Mouse (Mus musculus): ENCODE measurements at regions not wholly inside any gene's neighbourhood (a gene's known extent, or its start where the extent isn't known, plus 50 kb on each side); places are given as distances from the start of the nearest gene placed in this dataset.

DNA sequence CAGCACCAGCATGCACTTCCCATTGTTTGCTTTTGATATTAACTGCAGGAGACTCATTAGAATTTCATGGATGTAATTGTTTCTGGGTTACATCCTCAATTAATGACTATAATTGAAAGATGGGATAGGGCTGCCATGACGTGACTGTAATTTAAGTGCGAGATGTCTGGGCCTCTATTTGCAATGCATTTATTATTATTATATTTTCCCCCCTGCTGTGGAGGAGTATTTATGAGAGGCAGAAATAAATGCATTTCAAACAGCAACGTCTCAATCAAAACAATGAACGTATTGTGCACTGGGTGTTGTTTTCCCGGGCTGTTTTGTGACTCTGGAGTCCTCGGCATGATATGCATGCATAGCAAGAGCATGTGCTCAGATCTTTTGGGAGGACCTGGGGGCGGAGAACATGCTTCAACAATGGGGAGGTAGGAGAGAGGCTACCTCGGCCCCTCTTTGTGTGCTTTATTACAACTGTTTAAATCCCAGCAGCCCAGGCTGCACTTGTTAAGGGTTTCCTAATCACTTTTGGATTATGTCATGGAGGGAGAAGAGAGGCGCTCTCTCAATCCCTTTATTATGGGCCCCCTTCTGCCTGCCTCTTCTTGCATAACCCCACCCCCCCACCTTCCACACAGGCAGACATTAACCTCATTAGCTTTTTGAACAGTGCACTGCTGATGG, 364.2 kb downstream of the Btg1 start:
- no peak overlapping the region for H3K27ac ChIP-seq
- no peak overlapping the region for H3K4me2 ChIP-seq (replicated peaks)
- H3K27me3 ChIP-seq = no peaks in the 10 kb centered on the region
- ATAC-seq (ENCODE audit: low FRiP score, low read depth) = no peak
- no peaks in the 10 kb centered on the region for H3K9me3 ChIP-seq
- peaks cover 9% of the 10 kb centered on the region for H3K4me1 ChIP-seq
- WGBS = 52% methylated on average over 9 of the region's 9 CpGs
- no peak overlapping the region for H3K4me3 ChIP-seq
- H3K36me3 ChIP-seq = no peaks in the 10 kb centered on the region
- no peak overlapping the region for H3K9ac ChIP-seq

DNA sequence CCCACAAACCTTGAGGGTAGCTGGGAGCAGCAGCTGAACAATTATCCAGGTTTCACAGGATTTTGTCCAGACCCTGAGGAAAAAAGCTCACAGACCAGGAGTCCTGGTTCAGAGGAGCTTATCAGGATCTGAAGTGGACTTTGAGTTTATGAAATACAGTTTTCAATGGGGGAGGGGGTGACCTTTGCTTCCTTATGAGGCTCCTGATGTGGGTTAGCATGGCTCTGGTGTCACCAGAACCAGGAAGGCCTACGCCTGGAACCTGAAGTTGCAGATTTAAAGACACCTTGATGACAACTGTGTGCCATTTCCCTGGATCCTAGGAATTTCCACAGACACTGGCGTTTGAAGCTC, 364.7 kb downstream of the Btg1 start:
- 70% methylated on average over 2 of the region's 2 CpGs for WGBS
- no peaks in the 10 kb centered on the region for H3K27me3 ChIP-seq
- ATAC-seq (ENCODE audit: low FRiP score, low read depth) = no peak

DNA sequence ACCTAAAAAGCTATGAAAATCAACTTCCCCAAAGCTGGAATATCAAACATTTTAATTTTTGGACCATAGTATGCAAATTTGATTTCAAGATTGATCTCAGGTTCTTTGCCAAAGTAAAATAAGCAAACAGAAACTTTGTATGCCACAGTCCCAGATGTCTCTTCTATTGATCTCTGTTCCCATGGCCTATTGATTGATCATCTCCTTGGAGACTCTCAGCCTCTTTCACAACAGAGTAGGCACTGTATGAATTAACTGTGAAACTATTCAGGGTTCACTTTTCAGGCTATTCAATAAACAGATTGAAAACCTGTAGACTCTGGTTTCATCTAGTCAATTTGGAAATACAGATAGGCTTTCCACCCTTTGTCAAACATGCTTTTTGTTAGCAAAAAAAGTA, 384.1 kb downstream of the Btg1 start:
- Histone ChIP-seq H3K4me2 (replicated peaks) (no peak overlapping the region), H3K9me3 (no peaks in the 10 kb centered on the region), H3K4me3 (no peak overlapping the region), H3K4me1 (0 out of 2 replicates have a peak, but pooled peaks cover 3% of the 10 kb centered on the region), H3K36me3 (no peaks in the 10 kb centered on the region), H3K27ac (no peak overlapping the region), H3K9ac (no peak overlapping the region), H3K27me3 (no peaks in the 10 kb centered on the region)
- ATAC-seq (ENCODE audit: low FRiP score, low read depth) = no peak

More for the DNA sequence above, 364.7 kb downstream of the Btg1 start:
- Histone ChIP-seq H3K4me1 (peaks cover 9% of the 10 kb centered on the region), H3K9me3 (no peaks in the 10 kb centered on the region), H3K4me2 (replicated peaks) (no peak overlapping the region), H3K27ac (no peak overlapping the region), H3K4me3 (no peak overlapping the region), H3K9ac (no peak overlapping the region), H3K36me3 (no peaks in the 10 kb centered on the region)

DNA sequence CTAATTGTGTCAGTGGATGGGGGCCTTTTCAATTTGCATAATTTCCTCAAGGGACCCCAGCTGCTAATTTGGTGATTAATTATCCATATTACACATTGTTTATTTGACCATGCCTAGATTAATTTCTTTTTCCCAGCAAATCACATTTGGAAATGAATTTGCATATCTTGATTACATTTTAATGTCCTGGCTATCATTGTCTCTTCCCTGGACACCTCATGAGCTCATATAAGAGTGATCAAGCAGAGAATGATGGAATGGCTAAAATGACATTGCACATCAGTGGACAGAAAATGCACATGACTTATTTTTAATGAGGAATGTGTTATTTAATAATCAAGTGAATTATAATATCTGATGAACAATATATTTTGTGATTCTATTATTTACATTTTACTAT, 392.1 kb downstream of the Btg1 start:
- H3K4me3 ChIP-seq = no peak overlapping the region
- no peak overlapping the region for H3K4me2 ChIP-seq (replicated peaks)
- no peaks in the 10 kb centered on the region for H3K36me3 ChIP-seq
- H3K9me3 ChIP-seq = no peaks in the 10 kb centered on the region
- no peak overlapping the region for H3K27ac ChIP-seq
- H3K27me3 ChIP-seq = no peaks in the 10 kb centered on the region
- H3K4me1 ChIP-seq = no peaks in the 10 kb centered on the region
- no peak for ATAC-seq (ENCODE audit: low FRiP score, low read depth)
- H3K9ac ChIP-seq = no peak overlapping the region

DNA sequence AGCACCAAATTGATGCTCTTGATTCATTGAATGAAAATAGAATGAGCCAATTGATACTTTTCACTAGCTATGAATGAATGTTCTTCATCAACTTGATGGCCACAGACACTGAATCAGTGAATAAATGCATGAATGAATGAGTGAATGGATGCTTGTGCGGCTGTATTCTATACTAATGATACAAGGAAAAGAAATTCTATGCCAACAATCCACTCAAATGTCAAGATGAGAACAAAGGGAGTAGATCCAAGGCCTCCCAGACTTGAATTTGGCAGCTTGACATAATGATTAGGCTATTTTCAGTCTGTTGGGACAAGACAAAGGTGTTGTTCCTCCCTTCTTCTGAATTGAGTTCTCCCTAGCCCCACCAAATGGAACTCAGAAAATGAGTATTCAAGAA, 393.1 kb downstream of the Btg1 start:
- H3K9me3 ChIP-seq = no peaks in the 10 kb centered on the region
- WGBS = 93% methylated on average over 1 of the region's 1 CpGs
- H3K27me3 ChIP-seq = no peaks in the 10 kb centered on the region
- H3K27ac ChIP-seq = no peak overlapping the region
- no peak overlapping the region for H3K9ac ChIP-seq
- H3K4me2 ChIP-seq (replicated peaks) = no peak overlapping the region
- no peaks in the 10 kb centered on the region for H3K4me1 ChIP-seq
- no peak for ATAC-seq (ENCODE audit: low FRiP score, low read depth)
- no peak overlapping the region for H3K4me3 ChIP-seq
- H3K36me3 ChIP-seq = no peaks in the 10 kb centered on the region

DNA sequence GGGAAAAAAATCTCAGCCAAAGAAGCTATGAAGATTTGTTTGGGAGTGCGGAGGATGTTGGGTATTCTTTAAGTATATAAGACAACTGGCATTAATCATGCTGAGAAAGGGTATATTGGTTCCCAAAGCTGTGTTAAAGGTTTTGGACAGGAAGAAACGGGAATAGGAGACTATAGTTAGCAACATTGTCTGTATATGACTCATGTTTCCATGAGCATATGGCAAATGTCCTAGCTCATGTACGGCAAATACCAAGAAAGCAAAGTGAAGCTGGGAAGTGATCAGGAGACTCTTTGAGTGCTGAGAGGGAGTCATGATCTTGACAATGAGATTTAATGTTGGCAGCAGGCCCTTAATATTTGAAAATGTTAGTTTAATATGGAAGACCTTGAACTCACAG, 401.8 kb downstream of the Btg1 start:
- Histone ChIP-seq H3K4me1 (no peaks in the 10 kb centered on the region), H3K9me3 (no peaks in the 10 kb centered on the region), H3K4me3 (no peak overlapping the region), H3K4me2 (replicated peaks) (no peak overlapping the region), H3K27ac (no peak overlapping the region), H3K9ac (no peak overlapping the region), H3K27me3 (no peaks in the 10 kb centered on the region), H3K36me3 (no peaks in the 10 kb centered on the region)
- 68% methylated on average over 3 of the region's 3 CpGs for WGBS
- no peak for ATAC-seq (ENCODE audit: low FRiP score, low read depth)

DNA sequence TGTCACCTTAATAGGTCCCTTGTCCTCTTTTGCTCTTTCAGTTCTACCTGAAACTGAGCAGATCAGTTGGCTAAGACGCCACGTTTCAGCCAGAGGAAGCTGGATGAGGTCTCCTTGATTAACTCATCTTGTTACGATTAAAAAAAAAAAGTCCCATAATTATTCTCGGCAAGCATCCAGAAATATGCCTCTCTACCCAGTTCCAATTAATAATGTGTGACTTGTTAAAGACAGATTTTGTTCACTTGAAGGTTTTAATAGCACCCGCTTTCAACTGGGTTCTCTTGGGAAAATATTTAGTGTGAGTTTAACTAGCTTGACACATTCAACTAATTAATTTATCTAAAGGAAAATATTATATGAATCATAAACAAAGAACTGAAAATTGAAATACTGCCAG, 412.0 kb downstream of the Btg1 start:
- no peaks in the 10 kb centered on the region for H3K4me1 ChIP-seq
- H3K9ac ChIP-seq = no peak overlapping the region
- no peak overlapping the region for H3K4me3 ChIP-seq
- no peak for ATAC-seq (ENCODE audit: low FRiP score, low read depth)
- 56% methylated on average over 5 of the region's 5 CpGs for WGBS
- H3K9me3 ChIP-seq = no peaks in the 10 kb centered on the region
- no peaks in the 10 kb centered on the region for H3K36me3 ChIP-seq
- H3K27me3 ChIP-seq = no peaks in the 10 kb centered on the region
- no peak overlapping the region for H3K27ac ChIP-seq
- no peak overlapping the region for H3K4me2 ChIP-seq (replicated peaks)

DNA sequence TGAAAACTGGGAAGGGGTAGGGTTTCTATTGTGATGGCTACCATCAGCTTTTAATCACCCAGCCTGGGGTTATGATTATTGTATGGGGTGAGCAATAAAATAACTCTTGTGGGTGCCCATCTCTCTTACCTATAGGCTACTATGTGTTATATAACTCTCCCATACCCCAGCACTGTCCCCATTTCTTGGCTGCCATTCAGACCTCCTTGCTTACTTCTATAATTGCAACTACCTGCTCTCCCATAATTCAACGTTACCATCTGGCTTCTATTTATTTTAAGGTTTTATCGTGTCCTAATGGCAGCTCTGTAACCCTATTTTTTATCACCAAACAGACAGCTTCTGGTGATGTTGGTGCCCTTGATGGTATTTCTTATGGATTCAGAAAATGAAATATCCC, 414.2 kb downstream of the Btg1 start:
- ATAC-seq (ENCODE audit: low FRiP score, low read depth) = no peak
- WGBS = 41% methylated on average over 2 of the region's 2 CpGs

DNA sequence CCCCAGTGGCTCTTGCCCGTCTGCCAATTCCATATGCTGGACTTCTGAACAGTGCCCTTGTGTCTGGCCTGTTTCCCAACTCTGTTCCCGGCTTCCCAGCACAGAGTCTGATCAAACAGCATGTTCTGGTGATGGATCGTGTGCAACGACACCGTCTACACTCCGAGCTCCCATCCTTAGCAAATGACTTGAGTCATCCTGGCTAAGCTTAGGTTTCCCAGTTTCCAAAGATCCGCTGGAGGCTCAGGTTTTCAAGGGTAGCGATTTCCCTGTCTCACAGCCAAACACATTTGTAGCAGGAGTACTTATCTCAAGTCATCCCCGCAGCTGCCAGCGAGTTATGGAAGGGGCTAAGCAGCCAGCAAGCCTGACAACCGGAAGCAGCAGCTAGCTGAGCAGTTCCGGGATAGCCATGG, 418.6 kb downstream of the Btg1 start:
- Histone ChIP-seq H3K4me2 (replicated peaks) (no peak overlapping the region), H3K4me1 (peaks cover 13% of the 10 kb centered on the region), H3K9me3 (no peaks in the 10 kb centered on the region), H3K36me3 (no peaks in the 10 kb centered on the region), H3K27ac (no peak overlapping the region), H3K9ac (no peak overlapping the region), H3K27me3 (no peaks in the 10 kb centered on the region), H3K4me3 (no peak overlapping the region)
- ATAC-seq (ENCODE audit: low FRiP score, low read depth) = no peak
- WGBS = 71% methylated on average over 12 of the region's 12 CpGs

More for the DNA sequence above, 414.2 kb downstream of the Btg1 start:
- no peaks in the 10 kb centered on the region for H3K9me3 ChIP-seq
- no peak overlapping the region for H3K27ac ChIP-seq
- H3K9ac ChIP-seq = no peak overlapping the region
- H3K27me3 ChIP-seq = no peaks in the 10 kb centered on the region
- no peak overlapping the region for H3K4me3 ChIP-seq
- H3K36me3 ChIP-seq = no peaks in the 10 kb centered on the region
- H3K4me1 ChIP-seq = peaks cover 13% of the 10 kb centered on the region
- H3K4me2 ChIP-seq (replicated peaks) = no peak overlapping the region

DNA sequence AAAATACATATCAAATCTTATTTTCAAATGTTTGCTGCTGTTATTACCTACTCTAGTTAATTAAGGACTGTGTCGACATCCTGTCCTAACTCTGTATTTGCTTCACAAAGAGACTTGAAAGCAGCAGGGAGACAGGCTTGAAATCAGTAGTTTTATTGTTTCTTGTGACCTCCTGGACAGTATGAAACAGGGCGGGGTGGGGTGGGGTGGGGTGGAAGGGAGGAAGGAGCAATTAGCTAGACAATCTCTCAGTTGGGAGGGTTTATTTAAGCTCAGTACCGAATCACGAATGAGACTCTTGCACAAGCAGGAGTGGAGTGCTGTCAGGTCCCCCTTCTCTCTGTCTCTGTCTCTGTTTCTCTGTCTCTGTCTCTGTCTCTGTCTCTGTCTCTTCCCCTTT, 421.2 kb downstream of the Btg1 start:
- Histone ChIP-seq H3K27ac (no peak overlapping the region), H3K36me3 (no peaks in the 10 kb centered on the region), H3K4me1 (peaks cover 13% of the 10 kb centered on the region), H3K4me2 (replicated peaks) (no peak overlapping the region), H3K9me3 (no peaks in the 10 kb centered on the region), H3K27me3 (no peaks in the 10 kb centered on the region), H3K9ac (no peak overlapping the region), H3K4me3 (no peak overlapping the region)
- ATAC-seq (ENCODE audit: low FRiP score, low read depth) = no peak
- WGBS = 39% methylated on average over 4 of the region's 4 CpGs

DNA sequence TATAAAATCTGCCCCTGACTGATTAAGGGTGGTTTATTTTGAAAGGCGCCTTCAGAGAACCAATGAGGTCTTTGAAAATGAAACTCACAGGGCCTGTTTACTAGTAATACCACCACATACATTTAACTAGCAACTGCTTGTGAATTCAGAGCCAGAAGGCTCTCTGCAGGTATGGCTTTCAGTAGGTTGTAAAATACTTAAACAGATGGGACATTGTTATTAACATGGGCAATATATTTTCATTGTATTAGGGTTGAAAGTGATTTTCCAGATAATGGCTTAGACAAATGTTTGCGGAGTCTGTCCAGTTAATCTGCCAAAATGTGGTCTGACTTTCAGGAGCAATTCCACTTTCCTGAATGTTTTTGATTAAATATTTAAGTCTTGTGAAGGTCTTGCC, 430.8 kb downstream of the Btg1 start:
- no peak overlapping the region for H3K27ac ChIP-seq
- WGBS = 24% methylated on average over 2 of the region's 2 CpGs

DNA sequence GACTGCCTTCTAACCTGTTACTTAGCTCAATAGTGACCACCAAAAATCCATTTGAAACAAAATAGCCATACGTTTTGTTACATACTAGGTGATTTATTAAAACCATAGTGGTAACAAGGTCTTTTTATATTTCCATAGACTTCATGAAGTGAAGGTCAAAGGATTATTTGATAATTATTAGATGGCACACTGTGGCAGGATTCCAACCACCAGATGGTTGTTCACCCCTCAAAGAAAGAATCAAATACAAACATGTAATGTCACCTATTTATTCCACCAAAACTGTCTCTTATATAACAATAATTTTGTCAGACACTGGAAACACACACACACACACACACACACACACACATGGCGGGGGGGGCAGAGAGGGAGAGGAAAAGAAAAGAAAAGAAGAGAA, 431.2 kb downstream of the Btg1 start:
- no peak for ATAC-seq (ENCODE audit: low FRiP score, low read depth)
- Histone ChIP-seq H3K27ac (no peak overlapping the region), H3K4me1 (0 out of 2 replicates have a peak, but pooled peaks cover 4% of the 10 kb centered on the region), H3K9me3 (peaks cover 6% of the 10 kb centered on the region), H3K4me2 (replicated peaks) (no peak overlapping the region), H3K9ac (no peak overlapping the region), H3K4me3 (no peak overlapping the region), H3K36me3 (no peaks in the 10 kb centered on the region; the same call in 1 of the 2 replicates), H3K27me3 (no peaks in the 10 kb centered on the region)
- WGBS = 38% methylated on average over 2 of the region's 2 CpGs

More for the DNA sequence above, 430.8 kb downstream of the Btg1 start:
- Histone ChIP-seq H3K4me3 (no peak overlapping the region), H3K4me1 (0 out of 2 replicates have a peak, but pooled peaks cover 4% of the 10 kb centered on the region), H3K9ac (no peak overlapping the region), H3K27me3 (no peaks in the 10 kb centered on the region), H3K36me3 (no peaks in the 10 kb centered on the region; the same call in 1 of the 2 replicates), H3K4me2 (replicated peaks) (no peak overlapping the region), H3K9me3 (peaks cover 6% of the 10 kb centered on the region)
- ATAC-seq (ENCODE audit: low FRiP score, low read depth) = peak; percentile 69

DNA sequence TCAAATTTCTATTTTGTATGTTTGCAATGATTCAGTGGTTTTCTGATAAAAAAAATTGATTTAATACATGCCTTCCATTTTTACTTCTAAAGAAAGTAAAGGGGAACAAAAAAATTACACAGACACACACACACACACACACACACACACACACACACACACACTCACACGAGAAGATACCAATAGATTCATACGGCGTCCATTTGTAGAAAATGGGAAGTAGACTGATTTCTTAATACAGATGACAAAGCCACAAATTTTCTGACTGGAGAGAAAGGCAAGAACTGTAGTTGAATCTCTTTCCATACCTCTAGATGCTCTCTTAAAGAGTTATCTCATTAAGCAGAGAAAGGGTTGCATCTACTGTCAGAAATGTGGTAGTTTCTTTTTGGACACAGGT, 424.9 kb upstream of the Dcn start:
- H3K4me2 ChIP-seq (replicated peaks) = no peak overlapping the region
- H3K4me1 ChIP-seq = peaks cover 4% of the 10 kb centered on the region
- no peak overlapping the region for H3K9ac ChIP-seq
- no peak overlapping the region for H3K4me3 ChIP-seq
- WGBS = 91% methylated on average over 3 of the region's 3 CpGs
- no peaks in the 10 kb centered on the region for H3K27me3 ChIP-seq
- no peak for ATAC-seq (ENCODE audit: low FRiP score, low read depth)
- no peak overlapping the region for H3K27ac ChIP-seq
- H3K36me3 ChIP-seq = no peaks in the 10 kb centered on the region
- no peaks in the 10 kb centered on the region for H3K9me3 ChIP-seq
